Mouse (Mus musculus) induced T-regulatory cell, adult 2 months (primary cell): ENCODE measurements around the gene Peak1.
"Not testable (repeated sequence)": the region's sequence is repeated elsewhere in the genome, so short reads cannot be mapped to it uniquely, and the experiment has no call there.

Source experiments
- DNase-seq: peaks from one replicate; pipeline ENCODE4 v3.0.0-alpha.2; 2012; ENCODE audit warnings: low read depth

Gene Peak1

DNA sequence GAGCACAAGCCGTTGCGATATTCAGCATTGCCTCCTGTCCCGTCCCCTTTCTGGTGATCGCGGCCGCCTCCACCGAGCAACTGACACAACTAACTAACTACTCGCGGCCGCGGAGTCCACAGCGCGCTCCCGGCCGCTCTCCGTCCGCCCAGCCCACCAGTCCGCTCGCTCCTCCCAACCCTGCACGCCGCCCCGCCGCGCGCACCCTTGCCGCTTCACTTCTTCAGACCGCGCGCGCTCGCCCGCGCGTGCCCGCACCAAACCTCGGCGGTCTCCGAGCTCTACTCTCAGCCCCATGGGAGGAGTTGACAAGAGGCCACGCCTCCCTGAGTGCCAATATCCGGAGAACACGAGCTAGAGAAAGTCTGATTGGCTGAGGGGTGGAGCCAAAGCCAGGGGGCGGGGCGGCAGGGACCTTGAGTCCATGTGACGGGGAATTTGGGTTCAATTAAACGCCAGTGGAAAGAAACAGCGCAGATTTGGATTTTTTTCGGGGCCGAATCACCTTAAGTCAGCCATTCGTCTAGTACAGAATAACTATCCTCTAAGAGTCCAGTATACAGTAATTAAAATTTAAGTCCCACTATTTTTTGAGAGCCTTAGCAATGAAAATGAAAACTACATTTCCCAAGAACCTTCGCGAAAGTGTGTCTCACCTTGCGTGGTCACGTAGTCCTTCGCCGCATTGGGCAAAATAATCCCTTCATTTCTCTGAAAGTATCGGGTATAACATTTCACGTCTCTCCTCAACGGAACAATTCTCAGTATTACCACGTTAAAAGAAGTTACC is at the start of gene Peak1, which contains the start of gene Hmg20a:
Gene Peak1 (minus strand): TSS at position 120 of the 790 bp plus-strand sequence.
Gene Hmg20a (plus strand): TSS at position 662 of the 790 bp plus-strand sequence.
- peak; percentile 100 for DNase-seq

DNA sequence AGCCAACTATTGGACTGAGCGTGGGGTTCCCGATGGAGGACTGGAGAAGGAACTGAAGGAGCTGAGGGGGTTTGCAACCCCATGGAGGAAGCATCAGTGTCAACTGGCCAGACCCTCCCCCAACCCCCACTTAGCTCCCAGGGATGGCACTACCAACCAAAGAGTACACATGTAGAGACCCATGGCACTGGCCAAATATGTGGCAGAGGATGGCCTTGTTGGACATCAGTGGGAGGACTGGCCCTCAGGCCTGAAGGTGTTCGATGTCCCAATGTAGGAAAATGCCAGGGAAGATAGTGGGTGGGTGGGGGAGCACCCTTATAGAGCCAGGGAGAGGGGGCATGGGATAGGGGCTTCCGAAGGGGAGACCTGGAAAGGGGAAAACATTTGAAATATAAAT is 48.4 kb upstream of the Peak1 start:
- no peak for DNase-seq

DNA sequence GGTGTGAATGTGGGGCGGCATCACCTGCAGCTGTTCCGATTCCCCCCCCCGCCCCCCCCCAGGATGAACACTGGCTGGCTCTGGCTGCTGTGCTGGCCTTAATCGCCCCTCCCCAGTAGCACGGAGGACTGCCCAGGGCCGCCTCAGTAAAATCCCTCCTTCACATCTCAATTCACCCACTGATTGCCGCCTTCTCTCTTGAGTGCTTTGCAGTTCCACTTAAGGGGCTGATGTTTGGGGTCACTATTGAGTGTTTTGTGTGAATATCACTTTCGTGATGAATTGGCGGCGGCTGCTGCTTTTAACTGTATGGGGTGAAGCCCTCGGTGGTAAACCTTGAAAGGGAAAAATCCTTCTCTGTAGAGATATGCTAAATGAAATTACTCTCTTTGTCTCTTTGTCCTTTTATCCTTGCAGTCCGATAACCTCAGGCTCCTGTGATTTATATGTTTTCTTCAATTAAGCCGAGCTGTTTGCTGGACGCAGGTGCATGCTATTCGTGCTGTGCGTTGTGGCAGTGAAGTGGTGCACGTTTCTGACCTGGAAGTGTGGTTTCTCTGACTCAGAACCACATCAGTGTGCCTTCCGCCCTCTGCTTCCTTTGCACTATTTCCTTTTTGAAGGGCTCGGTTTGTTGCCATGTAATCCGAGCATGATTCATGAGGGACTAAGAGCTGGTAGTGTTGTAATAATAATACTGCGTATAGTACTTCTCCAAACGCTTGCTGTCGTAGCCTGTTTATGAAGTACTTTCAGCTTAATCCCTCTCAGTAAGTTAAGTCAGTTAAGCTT is 47.2 kb upstream of the Peak1 start:
- DNase-seq = peak; percentile 91

DNA sequence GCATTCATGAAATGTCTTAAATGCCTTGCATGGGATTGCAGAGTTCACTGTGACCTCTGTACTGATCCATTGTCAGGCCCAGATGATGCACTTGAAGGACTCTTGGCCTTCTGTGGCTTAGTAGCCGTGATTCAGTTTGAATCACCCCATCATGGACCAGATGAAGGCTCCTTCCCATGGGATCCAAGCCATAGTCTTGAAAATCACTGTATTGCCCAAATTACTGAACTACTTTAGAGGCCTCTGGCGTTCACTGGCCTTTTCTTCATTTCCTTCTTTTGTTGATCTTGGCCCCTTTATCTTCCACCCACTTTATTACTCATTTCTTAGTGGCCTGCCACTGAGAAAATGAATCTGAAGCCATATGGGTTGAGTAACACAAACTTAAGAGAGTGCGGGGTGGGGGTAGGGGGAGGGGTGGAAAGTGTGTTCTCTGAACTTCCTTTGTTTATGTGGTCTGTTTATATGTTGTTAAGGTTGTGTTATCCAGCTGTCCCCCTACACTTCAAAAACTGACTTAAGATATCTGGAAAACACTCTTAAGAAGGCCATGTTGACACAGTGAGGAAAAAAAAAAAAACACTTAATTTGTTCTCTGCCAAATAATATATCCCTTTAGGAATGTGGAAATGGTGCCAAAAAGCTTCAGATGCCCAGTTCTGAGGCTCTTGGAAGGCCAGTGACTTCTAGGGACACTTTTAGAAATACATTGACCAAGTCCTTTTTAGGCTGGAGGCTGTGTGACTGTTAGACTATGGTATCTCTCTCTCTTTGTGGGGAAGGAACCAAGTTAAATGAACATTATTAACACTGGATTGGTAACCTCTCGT is 46.0 kb upstream of the Peak1 start:
- DNase-seq = peak; percentile 67

DNA sequence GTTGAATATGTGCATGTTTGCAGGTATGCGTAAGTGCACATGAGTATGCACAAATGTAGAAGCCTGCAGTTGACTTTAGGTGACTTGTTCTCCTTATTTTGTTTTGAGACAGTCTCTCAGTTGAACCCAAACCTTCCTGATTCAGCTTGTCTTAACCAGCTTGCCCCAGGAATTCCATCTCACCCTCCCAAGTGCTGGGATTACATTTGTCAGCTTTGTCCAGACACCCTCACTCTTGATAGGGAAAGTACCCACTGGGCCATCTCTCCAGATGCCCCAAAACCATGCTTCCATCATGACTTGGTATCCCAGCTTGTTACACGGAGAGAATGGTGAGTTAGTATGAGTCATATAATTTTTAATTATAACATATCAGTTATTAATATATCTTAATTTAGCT is 45.2 kb upstream of the Peak1 start:
- no peak for DNase-seq

DNA sequence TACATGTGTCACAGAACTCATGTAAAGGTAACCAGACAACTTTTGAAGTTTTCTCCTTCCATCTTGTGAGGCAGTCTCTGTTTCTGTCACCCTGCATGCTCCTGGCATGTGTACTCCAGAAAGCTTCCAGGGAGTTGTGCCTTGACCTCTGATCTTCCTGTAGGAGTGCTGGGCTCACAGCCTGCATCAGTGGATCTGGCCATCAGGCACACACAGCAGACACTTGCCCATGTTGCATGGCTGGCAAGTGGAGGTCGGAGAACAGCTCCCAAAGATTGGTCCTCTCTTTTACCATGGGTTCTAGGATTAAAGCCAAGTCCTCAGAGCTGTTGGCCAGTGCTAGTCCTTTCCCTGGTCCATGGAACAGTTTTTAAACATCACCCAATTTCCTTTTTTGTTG is 44.7 kb upstream of the Peak1 start:
- no peak for DNase-seq

DNA sequence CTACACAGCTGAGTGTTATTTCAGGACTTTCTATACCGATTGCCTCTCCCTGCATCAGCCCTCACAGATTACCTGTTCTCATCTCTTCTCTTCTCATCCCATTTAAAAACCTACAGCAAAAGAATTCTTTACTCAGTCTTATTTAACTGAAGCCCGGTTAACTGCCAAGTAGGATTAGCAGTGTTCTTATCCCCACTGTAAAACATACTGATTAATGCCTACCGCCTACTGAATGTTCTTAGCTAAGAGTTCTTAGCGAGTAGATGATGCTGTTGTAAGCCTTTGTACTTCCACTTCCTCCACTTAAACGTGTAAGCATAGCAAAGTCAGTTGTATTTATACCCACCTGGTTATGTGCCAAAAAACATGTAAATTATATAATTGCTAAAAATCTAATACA is 43.1 kb upstream of the Peak1 start:
- DNase-seq = no peak

DNA sequence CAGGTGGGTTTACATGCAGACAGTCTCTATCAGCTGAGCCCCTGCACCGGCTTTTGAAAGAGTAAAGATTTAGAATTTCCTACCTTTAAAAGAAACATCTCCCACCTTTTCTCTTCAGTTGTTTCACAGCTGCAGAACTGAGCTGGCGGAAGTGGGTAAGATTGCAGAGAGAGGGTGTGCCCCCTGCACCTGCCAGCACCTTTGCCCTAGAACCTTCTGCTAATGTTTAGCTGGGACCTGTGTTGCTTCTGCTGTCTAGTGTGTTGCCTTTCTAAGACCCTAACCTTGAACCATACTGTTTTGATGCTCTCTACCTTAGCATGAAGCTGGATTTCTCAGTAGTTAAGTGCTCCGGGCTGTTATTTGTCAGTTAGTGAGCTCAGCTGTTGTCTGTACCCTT is 38.6 kb upstream of the Peak1 start:
- DNase-seq = peak; percentile 22

DNA sequence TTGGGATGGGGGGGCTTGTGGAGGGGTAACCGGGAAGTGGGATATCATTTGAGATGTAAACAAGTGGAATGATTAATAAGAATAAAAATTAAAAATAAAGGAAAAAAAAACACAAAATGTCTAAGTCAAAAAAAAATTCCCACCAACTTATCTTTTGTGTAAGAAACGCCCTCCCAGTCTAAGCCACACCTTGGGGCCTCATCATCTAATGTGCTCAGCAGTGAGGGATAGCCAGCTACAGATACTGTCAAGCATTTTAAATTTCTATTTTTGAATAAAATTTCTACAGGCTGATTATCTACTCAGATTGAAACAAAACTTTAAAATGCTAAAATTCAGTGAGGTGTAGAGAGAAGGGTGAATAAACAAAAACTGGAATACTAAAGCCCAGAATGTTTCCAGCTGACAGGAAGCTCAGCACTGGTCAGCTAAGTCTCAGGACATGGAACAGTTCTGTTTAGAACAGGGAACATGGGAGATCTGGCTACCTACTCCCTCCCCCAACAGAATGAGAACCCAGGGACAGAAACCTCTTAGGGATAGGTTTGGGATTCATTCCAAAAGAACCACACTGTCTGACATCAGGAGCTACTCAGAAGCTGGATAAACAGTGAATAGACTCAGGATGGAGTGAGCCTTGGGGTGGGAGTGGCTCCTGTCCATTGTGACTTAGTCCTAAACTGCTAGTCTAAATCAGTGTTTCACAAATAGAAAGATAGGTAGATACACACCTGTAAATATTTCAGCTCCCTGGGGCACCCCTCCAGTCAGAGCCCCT is 35.4 kb upstream of the Peak1 start:
- DNase-seq = no peak

DNA sequence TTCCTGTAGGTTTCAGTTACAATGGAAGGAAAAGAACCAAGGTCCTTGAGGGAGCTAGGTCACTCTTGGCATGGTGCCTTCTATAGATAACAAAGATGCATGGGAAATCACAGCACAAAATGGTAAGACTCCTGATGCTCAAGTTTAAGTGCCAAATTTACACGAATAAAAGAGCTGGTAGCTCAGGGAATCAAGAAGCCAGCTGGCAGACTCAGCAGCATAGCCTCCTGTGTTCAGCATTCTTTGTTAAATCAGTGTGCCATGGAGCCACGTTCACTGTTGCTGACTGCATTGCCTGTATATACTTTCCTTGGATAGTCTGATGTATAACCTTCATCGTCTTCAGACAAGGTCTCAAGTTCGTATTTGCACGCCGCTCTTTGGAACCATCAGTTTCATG is 33.7 kb upstream of the Peak1 start:
- no peak for DNase-seq

DNA sequence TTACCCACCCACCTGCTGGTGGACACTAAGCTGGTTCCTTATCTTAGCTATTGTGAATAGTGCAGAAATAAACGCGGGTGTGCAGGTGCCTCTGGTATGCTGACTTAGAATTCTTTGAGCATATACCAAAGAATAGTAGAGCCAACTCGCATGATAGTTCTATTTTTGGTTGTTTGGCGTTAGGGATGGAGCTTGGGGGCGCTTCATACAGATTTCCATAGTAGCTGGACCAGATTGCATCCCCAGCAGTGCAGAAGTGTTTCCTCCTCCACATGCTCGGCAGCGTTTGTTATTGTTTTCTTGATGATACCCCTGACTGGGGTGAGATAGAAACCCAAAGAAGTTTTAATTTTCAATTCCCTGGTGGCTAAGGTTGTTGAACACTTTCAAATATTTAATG is 21.8 kb upstream of the Peak1 start:
- no peak for DNase-seq

DNA sequence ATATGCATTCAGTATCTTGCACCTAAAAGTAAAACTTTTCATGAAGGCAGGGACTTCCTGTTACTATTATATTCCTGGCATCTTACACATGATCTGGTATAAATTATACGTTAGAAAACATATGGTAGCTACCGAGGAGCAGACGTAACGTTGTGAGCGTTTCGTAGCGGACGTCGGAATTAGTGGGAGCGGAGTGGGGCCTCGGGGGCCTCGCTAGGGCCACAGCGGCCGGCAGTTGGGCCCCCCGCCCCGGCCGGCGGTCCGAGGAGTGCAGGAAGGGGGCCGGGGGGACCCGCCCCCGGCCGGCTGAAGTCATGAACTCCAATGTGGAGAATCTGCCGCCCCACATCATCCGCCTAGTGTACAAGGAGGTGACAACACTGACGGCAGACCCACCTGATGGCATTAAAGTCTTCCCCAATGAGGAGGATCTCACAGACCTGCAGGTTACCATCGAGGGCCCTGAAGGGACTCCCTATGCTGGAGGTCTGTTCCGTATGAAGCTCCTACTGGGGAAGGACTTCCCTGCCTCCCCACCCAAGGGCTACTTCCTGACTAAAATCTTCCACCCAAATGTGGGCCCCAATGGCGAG is 19.5 kb upstream of the Peak1 start:
- DNase-seq = not testable (repeated sequence)

DNA sequence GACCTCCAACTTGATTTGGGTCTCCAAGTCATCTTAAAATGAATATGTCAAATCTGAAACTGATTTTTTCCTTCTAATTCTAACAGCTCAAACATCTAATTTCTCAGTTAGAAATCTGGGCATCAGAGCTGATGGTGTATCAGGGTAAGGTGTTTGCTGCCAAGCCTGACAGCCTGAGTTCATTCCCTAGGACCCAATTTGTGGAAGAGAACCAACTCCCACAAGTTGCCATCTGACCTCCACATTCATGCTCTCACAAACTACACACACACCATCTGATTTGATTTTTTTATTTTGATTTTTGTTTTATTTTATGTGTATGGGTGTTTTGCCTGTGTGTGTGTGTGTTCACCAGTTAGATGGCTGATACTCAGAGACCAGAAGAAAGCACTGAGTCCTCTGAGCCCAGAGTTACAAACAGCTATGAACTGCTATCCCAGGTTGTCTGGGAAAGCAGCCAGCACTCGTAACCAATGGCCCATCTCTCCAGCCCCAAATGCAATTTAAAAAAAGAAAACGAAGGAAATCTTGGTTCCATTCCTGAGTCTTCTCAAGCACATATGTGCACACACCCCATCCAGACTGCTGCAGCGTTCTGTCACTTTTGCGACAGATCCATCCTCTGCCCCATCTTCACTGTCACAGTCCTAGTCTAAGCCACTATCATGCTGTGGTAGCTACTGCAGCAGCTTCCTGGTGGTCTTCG is 18.1 kb upstream of the Peak1 start:
- DNase-seq = no peak

DNA sequence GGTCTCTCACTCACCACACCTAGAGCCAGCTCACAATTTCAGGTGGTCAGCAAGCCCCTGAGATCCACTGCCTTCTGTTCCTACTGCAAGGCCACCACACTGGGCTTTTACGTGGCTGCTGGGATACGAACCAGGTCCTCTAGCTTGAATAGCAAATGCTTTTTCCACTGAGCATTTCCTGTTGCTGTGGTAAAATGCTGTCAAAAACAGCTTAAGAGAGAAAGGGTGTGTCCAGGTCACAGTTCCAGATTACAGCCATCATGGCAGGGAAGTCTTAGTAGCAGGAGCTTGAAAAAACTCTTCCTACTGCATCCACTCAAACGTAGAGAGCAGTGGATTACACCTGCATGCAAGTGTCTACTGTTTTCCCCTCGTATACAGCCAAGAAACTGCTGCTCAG is 7.0 kb upstream of the Peak1 start:
- peak; percentile 62 for DNase-seq

DNA sequence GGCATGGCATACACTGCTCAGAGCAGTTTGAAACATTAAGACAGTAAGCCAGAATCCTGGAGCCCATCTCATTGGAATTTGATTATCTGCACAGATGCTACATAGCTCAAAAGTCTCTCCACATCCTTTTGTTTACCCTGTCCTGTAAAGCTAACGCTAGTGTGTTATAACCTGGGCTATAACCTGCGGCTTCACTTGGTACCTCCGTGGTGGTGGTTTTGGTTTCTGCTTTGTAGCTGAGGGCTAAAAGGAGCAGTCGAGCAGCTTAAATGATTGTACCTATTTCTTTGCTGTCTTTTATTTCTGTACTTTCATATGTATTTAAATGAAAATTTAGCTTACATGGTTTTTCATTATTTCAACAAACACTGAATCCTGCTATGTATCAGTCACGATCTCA is 4.1 kb upstream of the Peak1 start:
- peak; percentile 80 for DNase-seq

DNA sequence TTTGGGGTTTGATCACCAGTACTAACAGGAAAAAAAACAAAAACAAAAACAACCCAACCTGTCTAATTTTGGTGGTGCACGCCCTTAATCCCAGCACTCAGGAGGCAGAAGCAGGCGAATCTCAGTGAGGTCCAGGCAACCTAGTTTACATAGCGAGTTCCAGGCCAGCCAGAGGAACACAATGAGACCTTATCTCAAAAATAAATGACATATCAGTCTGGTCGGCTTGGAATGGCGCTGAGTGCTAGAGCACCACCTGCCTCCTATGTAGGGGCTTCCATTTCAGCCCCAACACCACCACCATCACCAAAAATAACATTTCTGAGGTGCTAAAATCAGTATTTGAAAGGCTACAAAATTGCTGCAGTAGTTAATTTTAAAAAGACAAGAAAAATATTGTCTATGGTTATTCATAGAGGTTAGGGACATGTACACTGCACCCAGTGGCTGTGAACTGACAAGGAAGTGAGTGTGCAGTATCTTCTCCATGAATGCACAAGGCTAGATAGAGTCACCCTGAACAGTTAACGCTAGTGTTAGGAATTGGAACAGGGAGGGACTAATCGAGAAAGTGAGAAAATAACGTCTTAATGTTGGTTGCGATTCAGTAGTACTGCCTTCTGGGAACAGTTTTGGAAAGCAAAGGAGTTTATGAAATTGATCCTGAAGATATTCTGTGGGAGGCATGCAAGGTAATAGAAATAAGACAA is 3.2 kb upstream of the Peak1 start:
- peak; percentile 46 for DNase-seq

DNA sequence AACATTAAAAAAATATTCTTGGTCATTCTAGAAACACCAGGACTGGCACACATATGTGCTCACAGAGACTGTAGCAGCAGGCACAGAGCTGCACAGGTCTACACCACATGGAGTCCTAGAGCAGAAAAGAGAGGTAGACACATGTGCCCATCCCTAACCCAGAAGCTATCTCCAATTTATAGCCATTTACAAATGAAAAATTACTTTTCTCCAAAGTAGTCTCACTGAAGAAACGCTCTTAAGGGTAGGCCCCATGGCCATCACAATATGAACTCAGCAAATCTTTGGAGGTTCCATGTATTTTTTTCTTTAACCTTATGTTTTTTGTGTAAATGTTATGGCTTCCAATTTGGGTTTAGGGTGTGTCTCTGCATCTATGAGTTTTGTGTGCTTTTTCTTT is 2.4 kb upstream of the Peak1 start:
- DNase-seq = peak; percentile 43

DNA sequence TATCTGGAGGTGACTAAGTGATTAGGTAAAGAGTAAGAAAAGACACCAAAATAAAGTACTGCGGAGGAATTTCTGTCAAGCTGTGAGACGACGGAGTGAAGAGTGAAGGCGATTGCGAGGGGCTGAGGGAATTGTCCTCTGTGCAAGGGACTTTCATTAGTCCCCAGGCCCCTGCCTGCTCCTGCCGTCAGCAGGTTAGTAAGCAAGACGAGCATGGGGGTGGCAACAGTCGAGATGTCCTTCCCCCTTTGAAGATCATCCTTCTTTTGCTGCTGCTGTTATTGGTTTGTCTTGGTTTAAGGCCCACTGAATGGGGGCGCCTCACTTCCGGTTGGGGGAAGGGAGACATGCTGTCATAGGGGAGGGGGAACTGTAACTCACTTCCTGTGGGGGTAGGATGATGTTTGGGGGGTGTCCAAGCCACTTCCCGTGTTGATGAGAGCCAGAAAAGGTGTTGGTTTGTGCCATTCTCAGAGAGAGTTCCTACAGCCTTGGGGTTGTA is 922 bp upstream of the Peak1 start:
- peak; percentile 98 for DNase-seq

DNA sequence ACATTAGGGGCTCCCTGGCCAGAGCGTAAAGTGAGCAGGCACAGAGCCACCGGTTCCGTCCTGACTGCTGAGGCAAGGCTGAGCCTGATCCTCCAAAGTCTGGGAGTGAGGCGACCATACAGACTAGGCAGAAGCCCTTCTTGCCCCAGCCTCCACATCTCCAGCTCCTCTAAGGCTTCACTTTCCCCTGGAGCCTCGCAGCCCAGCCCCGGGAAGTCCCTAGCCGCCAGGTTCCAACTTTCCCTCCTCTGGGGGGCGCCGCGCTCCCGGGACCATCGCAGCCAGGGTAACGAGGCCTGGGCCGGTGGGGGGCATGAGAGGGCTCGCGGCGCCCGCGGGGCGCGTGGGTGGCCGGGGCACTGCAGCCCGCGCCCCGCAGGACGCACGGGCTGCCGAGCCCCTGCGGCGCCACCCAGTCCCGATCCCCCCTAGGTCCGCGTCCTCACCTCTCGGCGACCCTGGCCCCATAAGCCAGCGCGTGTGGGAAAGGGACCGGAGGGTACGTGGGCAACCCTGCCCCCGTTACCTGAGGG is 386 bp downstream of the Peak1 start:
- DNase-seq = peak; percentile 87
